Mouse (Mus musculus) liver, postnatal 0 days (tissue): ENCODE data around the gene Ggnbp2. TPM values are rescaled to one million over a fixed set of nuclear protein-coding genes. Genes with fewer than 3 reads are reported as not detected.

Experiments
- ATAC-seq: fragments of 200-750 bp; cut with Nextera tagmentation; 2 replicates; pipeline ENCODE4 v1.8.0; 2017; ENCODE audit warnings: mild to moderate bottlenecking, moderate library complexity
- DNase-seq: peaks from one replicate; pipeline ENCODE4 v3.0.0-alpha.2; 2016
- H3K27ac ChIP-seq: fragments of 300-500 bp; sonication (generic); 2 replicates; pipeline ENCODE4 v1.5.1; 2014; ENCODE audit warnings: antibody characterized with exemption, moderate library complexity, mild to moderate bottlenecking, low read depth
- H3K27me3 ChIP-seq: fragments of 300-500 bp; sonication (generic); 2 replicates; pipeline ENCODE4 v1.6.1; 2014; ENCODE audit warnings: low read length, control low read depth, mixed read lengths; ENCODE audit not compliant: insufficient read depth
- H3K36me3 ChIP-seq: fragments of 300-500 bp; sonication (generic); replicated peaks from 2 replicates; pipeline ENCODE4 v1.6.1; 2014; ENCODE audit warnings: mild to moderate bottlenecking, control low read depth, low read length, moderate library complexity, mixed read lengths; ENCODE audit not compliant: insufficient read depth
- H3K4me1 ChIP-seq: fragments of 300-500 bp; sonication (generic); 2 replicates; pipeline ENCODE4 v1.6.1; 2014; ENCODE audit warnings: antibody characterized with exemption, mild to moderate bottlenecking, control low read depth; ENCODE audit not compliant: insufficient read depth
- H3K4me2 ChIP-seq: fragments of 300-500 bp; sonication (generic); 2 replicates; pipeline ENCODE4 v1.6.1; 2014; ENCODE audit warnings: low read depth, mild to moderate bottlenecking, low read length, moderate library complexity, mixed read lengths
- H3K4me3 ChIP-seq: fragments of 300-500 bp; sonication (generic); 2 replicates; pipeline ENCODE4 v1.5.1; 2014; ENCODE audit warnings: low read depth, low read length
- H3K9ac ChIP-seq: fragments of 300-500 bp; sonication (generic); replicated peaks from 2 replicates; pipeline ENCODE4 v1.6.1; 2014; ENCODE audit warnings: mild to moderate bottlenecking, moderate library complexity
- H3K9me3 ChIP-seq: fragments of 300-500 bp; sonication (generic); 2 replicates; pipeline ENCODE4 v1.6.1; 2016; ENCODE audit warnings: mild to moderate bottlenecking, control low read depth, low read length, mixed read lengths
- CTCF ChIP-seq: sonication (generic); IDR thresholded peaks from 2 replicates; pipeline ENCODE4 v1.5.1; 2016; ENCODE audit warnings: antibody characterized with exemption, low read depth
- EP300 ChIP-seq: IDR thresholded peaks from 2 replicates; pipeline ENCODE4 v1.6.1; 2016; ENCODE audit warnings: antibody characterized with exemption, low read depth, mild to moderate bottlenecking
- whole genome bisulfite sequencing: fragments of 180-500 bp; shearing (Covaris S2); extraction: QIAGEN DNeasy Blood & Tissue Kit; methylation state at CpG from one replicate; pipeline ENCODE4 v1.1.7; 2014; ENCODE audit not compliant: insufficient replicate concordance; 5-methylcytosine and 5-hydroxymethylcytosine counted together
- polyA plus RNA-seq: library from polyadenylated mRNA; unstranded; fragments of >200 nt; fragmentation: Nextera tagmentation; extraction: Ambion mirVana; gene quantifications from 2 replicates; pipeline ENCODE4 v1.2.1, GENCODE M21; 2015

The Ggnbp2 gene
- polyA plus RNA-seq, 1 experiment from 2014 or later: 44.7 TPM

- peak overlapping the region; percentile 100 for H3K27ac ChIP-seq
- peaks cover 12% of the 10 kb centered on the region for H3K36me3 ChIP-seq
- ATAC-seq: no peak
- peak overlapping the region; percentile 99 for H3K9ac ChIP-seq
- H3K27me3 ChIP-seq: no peaks in the 10 kb centered on the region
- H3K4me2 ChIP-seq: peak overlapping the region; percentile 80
- peaks cover 13% of the 10 kb centered on the region for H3K4me1 ChIP-seq
- H3K4me3 ChIP-seq: peak overlapping the region; percentile 100
- H3K9me3 ChIP-seq: no peaks in the 10 kb centered on the region
- no peak for DNase-seq
- WGBS: 52% methylated on average over 4 of the region's 4 CpGs
- no peak for TF ChIP-seq EP300
- TF ChIP-seq CTCF: no peak
Measured at GRCm38 (mm10) chr11:84871548-84872069, 992 bp upstream of the Ggnbp2 start.

- Histone ChIP-seq H3K36me3 (peaks cover 13% of the 10 kb centered on the region), H3K9ac (peak overlapping the region; percentile 99), H3K4me3 (peak overlapping the region; percentile 100), H3K27me3 (no peaks in the 10 kb centered on the region), H3K4me1 (peaks cover 16% of the 10 kb centered on the region), H3K4me2 (peak overlapping the region; percentile 80), H3K27ac (peak overlapping the region; percentile 100), H3K9me3 (no peaks in the 10 kb centered on the region)
- ATAC-seq (peak; percentile 64), DNase-seq (no peak)
- 0% methylated on average over 10 of the region's 10 CpGs for WGBS
- TF ChIP-seq CTCF (no peak), EP300 (no peak)
Measured at GRCm38 (mm10) chr11:84871046-84871445, 429 bp upstream of the Ggnbp2 start.

- peak overlapping the region; percentile 99 for H3K9ac ChIP-seq
- peaks cover 13% of the 10 kb centered on the region for H3K36me3 ChIP-seq
- H3K27me3 ChIP-seq: no peaks in the 10 kb centered on the region
- ATAC-seq (peak; percentile 67), DNase-seq (peak; percentile 97)
- peak overlapping the region; percentile 80 for H3K4me2 ChIP-seq
- H3K27ac ChIP-seq: peak overlapping the region; percentile 100
- H3K4me3 ChIP-seq: peak overlapping the region; percentile 100
- TF ChIP-seq CTCF (peak; percentile 12; the same call in 1 of the 2 replicates), EP300 (no peak)
- H3K9me3 ChIP-seq: no peaks in the 10 kb centered on the region
- WGBS: 1% methylated on average over 50 of the region's 61 CpGs
- peaks cover 19% of the 10 kb centered on the region for H3K4me1 ChIP-seq
Measured at GRCm38 (mm10) chr11:84869537-84870232, 932 bp downstream of the Ggnbp2 start.

GRCm38 (mm10) chr11:84868786-84869259 is 1.8 kb downstream of the Ggnbp2 start:
- TF ChIP-seq CTCF (no peak), EP300 (no peak)
- Histone ChIP-seq H3K4me1 (peaks cover 17% of the 10 kb centered on the region), H3K27me3 (no peaks in the 10 kb centered on the region), H3K9me3 (no peaks in the 10 kb centered on the region), H3K4me2 (peak overlapping the region; percentile 80), H3K36me3 (peaks cover 17% of the 10 kb centered on the region), H3K9ac (peak overlapping the region; percentile 99), H3K27ac (peak overlapping the region; percentile 100), H3K4me3 (peak overlapping the region; percentile 100)
- ATAC-seq (no peak), DNase-seq (no peak)
- WGBS: 1% methylated on average over 7 of the region's 7 CpGs

- Histone ChIP-seq H3K27me3 (no peaks in the 10 kb centered on the region), H3K36me3 (peaks cover 21% of the 10 kb centered on the region), H3K27ac (0 out of 2 replicates have a peak overlapping the region, but pooled peaks have one; percentile 0), H3K9me3 (no peaks in the 10 kb centered on the region), H3K4me3 (peak overlapping the region; percentile 100), H3K9ac (peak overlapping the region; percentile 53), H3K4me1 (peaks cover 15% of the 10 kb centered on the region), H3K4me2 (peak overlapping the region; percentile 80)
- TF ChIP-seq EP300 (no peak), CTCF (no peak)
- WGBS: 70% methylated on average over 2 of the region's 2 CpGs
- ATAC-seq: no peak
- DNase-seq: no peak
Measured at GRCm38 (mm10) chr11:84867586-84867985, 3.0 kb downstream of the Ggnbp2 start.

GRCm38 (mm10) chr11:84865268-84865667 is 5.3 kb downstream of the Ggnbp2 start:
- no peak for DNase-seq
- Histone ChIP-seq H3K4me2 (peak overlapping the region; percentile 23), H3K9me3 (no peaks in the 10 kb centered on the region), H3K9ac (no peak overlapping the region), H3K27me3 (no peaks in the 10 kb centered on the region), H3K4me3 (no peak overlapping the region), H3K4me1 (peaks cover 15% of the 10 kb centered on the region), H3K36me3 (peaks cover 37% of the 10 kb centered on the region), H3K27ac (0 out of 2 replicates have a peak overlapping the region, but pooled peaks have one; percentile 3)
- TF ChIP-seq EP300 (peak; percentile 32; the same call in 1 of the 2 replicates), CTCF (no peak)
- ATAC-seq: no peak
- 45% methylated on average over 2 of the region's 2 CpGs for WGBS
